Mouse (Mus musculus) liver, embryonic 16.5 days (tissue): ENCODE measurements around the gene Yeats4. TPM values are rescaled to one million over a fixed set of nuclear protein-coding genes. Genes with fewer than 3 reads are reported as not detected.

ENCODE experiments used
- ATAC-seq: fragments of 200-750 bp; cut with Nextera tagmentation; 2 replicates; pipeline ENCODE4 v1.8.0; 2017; ENCODE audit warnings: low read depth, mild to moderate bottlenecking, moderate number of reproducible peaks, moderate library complexity
- H3K27ac ChIP-seq: fragments of 300-500 bp; sonication (generic); 2 replicates; pipeline ENCODE4 v1.5.1; 2014; ENCODE audit warnings: mild to moderate bottlenecking, low read length
- H3K27me3 ChIP-seq: fragments of 300-500 bp; sonication (generic); 2 replicates; pipeline ENCODE4 v1.6.1; 2014; ENCODE audit warnings: low read depth, low read length, mixed read lengths; ENCODE audit not compliant: control insufficient read depth, insufficient read depth
- H3K36me3 ChIP-seq: fragments of 300-500 bp; sonication (generic); 2 replicates; pipeline ENCODE4 v1.6.1; 2014; ENCODE audit warnings: mild to moderate bottlenecking; ENCODE audit not compliant: control insufficient read depth, insufficient read depth
- H3K4me1 ChIP-seq: fragments of 300-500 bp; sonication (generic); 2 replicates; pipeline ENCODE4 v1.6.1; 2014; ENCODE audit warnings: low read depth, low read length, mixed read lengths; ENCODE audit not compliant: control insufficient read depth
- H3K4me2 ChIP-seq: fragments of 300-500 bp; sonication (generic); 2 replicates; pipeline ENCODE4 v1.6.1; 2014; ENCODE audit warnings: low read depth, low read length, mixed read lengths
- H3K4me3 ChIP-seq: fragments of 300-500 bp; sonication (generic); 2 replicates; pipeline ENCODE4 v1.5.1; 2014; ENCODE audit warnings: low read depth, mild to moderate bottlenecking, low read length
- H3K9ac ChIP-seq: fragments of 300-500 bp; sonication (generic); 2 replicates; pipeline ENCODE4 v1.6.1; 2014; ENCODE audit warnings: low read depth, low read length
- H3K9me3 ChIP-seq: fragments of 300-500 bp; sonication (generic); replicated peaks from 2 replicates; pipeline ENCODE4 v1.6.1; 2016; ENCODE audit warnings: low read length; ENCODE audit not compliant: control insufficient read depth
- WGBS: fragments of 180-500 bp; shearing (Covaris S2); extraction: QIAGEN DNeasy Blood & Tissue Kit; methylation state at CpG from one replicate; pipeline ENCODE4 v1.1.7; 2014; ENCODE audit not compliant: insufficient replicate concordance; 5-methylcytosine and 5-hydroxymethylcytosine counted together
- polyA plus RNA-seq: library from polyadenylated mRNA; unstranded; fragments of >200 nt; fragmentation: Nextera tagmentation; extraction: Ambion mirVana; gene quantifications from 2 replicates; pipeline ENCODE4 v1.2.1, GENCODE M21; 2015

Yeats4 gene
- polyA plus RNA-seq, 1 experiment from 2014 or later: 30.6 TPM

DNA sequence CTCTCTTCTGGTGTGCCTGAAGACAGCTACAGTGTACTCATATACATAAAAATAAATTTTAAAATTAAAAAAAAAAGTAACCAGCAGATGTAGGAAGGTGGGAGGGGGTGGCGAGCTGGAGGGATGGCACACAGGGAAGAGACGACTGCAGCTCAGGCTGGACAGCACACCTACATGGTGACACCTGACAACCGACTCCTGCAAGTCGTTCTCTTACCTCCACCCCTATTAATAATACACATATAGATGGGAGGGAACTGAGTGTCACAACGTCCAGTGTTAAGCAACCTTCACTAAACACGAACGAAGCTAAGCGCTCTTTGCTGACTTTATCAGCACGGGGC is 577 bp downstream of the Yeats4 start:
- H3K27me3 ChIP-seq: no peaks in the 10 kb centered on the region
- peak overlapping the region; percentile 92 for H3K4me2 ChIP-seq
- H3K9me3 ChIP-seq: no peaks in the 10 kb centered on the region
- ATAC-seq: no peak; the same call in 1 of the 2 replicates
- H3K4me3 ChIP-seq: peak overlapping the region; percentile 88
- peak overlapping the region; percentile 96 for H3K27ac ChIP-seq
- peaks cover 22% of the 10 kb centered on the region for H3K36me3 ChIP-seq
- H3K9ac ChIP-seq: peak overlapping the region; percentile 98
- H3K4me1 ChIP-seq: peaks cover 16% of the 10 kb centered on the region
- 0% methylated on average over 9 of the region's 9 CpGs for WGBS

DNA sequence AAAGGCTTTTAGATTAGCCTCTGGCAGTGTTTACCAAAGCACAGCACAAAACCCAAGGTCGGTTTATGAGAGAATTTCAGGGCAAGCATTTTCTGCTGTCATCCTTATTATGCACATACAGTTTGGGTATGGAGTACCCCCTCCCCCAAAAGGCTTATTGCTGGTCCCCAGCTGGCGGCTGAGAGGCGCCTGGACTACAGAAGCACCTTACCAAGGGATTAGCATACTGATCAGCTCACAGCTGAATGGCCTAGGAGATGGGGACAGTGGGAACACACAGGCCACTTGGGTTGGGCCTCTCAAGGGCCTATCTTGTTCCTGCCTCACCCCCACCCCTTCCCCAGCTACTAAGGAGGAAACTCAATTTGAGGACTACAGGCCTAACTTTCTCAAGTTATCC is 1.5 kb downstream of the Yeats4 start:
- Histone ChIP-seq H3K9me3 (no peaks in the 10 kb centered on the region), H3K27ac (no peak overlapping the region), H3K4me1 (peaks cover 16% of the 10 kb centered on the region), H3K9ac (no peak overlapping the region), H3K36me3 (peaks cover 31% of the 10 kb centered on the region), H3K27me3 (no peaks in the 10 kb centered on the region), H3K4me3 (no peak overlapping the region), H3K4me2 (peak overlapping the region; percentile 92)
- no peak for ATAC-seq
- WGBS: 75% methylated on average over 3 of the region's 3 CpGs

DNA sequence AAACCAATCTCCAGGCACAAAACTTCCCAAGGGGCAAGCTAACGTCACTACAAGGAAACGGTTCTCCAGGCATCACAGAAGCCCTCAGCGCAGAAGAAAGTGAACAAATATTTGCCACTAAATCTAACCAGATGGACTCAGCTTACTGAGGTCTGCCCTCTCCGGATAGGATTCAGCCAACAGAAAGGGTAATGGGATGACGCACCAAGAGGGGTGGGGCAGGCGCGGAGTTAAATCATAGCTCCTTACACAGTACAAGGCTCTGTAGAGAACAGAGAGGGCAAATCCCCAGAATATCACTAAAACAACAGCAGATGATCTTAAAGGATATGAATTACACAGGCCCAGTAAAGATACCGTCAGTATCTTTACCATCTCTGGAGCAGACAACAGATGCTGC is 6.0 kb downstream of the Yeats4 start:
- H3K27me3 ChIP-seq: no peaks in the 10 kb centered on the region
- H3K4me1 ChIP-seq: peaks cover 13% of the 10 kb centered on the region
- H3K9ac ChIP-seq: no peak overlapping the region
- no peak overlapping the region for H3K4me2 ChIP-seq
- H3K27ac ChIP-seq: no peak overlapping the region
- WGBS: 86% methylated on average over 8 of the region's 8 CpGs
- H3K36me3 ChIP-seq: peaks cover 65% of the 10 kb centered on the region
- no peak for ATAC-seq
- H3K9me3 ChIP-seq: no peaks in the 10 kb centered on the region
- H3K4me3 ChIP-seq: no peak overlapping the region

DNA sequence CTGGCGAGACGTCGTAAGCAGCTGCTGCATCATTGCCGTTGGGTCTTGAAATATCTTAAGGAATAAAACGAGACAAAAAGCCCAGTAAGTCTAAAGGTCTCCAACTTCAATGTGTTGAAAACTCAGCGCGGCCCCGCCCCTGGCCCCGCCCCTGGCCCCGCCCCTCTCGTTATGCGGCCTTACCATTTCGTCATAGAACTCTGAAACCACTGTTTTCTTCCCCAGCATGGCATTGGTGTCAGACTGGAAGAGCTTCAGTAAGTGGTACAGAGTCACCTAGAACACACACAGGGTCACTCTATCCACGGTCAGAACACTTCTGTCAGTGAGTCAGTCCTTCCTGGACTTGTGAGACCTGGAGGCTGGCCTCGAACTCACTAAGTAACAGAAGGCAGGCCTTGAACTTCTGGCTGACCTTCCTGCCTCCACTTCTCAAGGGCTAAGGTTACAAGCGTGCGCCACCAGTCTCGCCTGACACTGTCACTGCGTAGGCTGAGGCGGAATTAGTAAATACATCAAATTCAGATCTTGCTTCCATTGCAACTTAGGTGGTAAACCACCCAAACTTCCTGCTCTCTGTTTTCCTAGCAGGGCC is 7.0 kb downstream of the Yeats4 start:
- no peak overlapping the region for H3K27ac ChIP-seq
- H3K9me3 ChIP-seq: no peaks in the 10 kb centered on the region
- H3K4me2 ChIP-seq: no peak overlapping the region
- H3K9ac ChIP-seq: no peak overlapping the region
- H3K4me3 ChIP-seq: no peak overlapping the region
- no peak for ATAC-seq
- H3K4me1 ChIP-seq: peaks cover 5% of the 10 kb centered on the region; the same call in 1 of the 2 replicates
- 69% methylated on average over 20 of the region's 20 CpGs for WGBS
- H3K27me3 ChIP-seq: no peaks in the 10 kb centered on the region
- H3K36me3 ChIP-seq: peaks cover 64% of the 10 kb centered on the region

DNA sequence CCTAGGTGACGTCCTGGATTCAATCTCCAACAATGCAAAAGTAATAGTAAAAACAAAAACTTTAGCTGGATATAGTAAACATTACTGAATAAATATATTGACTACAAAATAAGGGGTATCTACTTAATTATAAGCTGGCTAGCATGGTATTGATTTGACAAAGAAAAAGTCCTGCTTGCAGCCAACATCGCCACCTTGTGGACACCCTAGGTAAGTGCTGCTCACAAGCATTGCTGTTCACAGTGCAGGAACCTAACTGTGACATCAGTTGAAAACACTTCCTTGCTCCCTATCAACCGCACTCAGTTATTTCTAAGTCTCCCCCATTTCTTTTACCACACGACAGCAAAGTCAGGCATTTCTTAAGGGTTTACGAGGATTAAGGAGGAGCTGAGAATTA is 7.5 kb downstream of the Yeats4 start:
- ATAC-seq: no peak
- Histone ChIP-seq H3K27ac (no peak overlapping the region), H3K4me3 (no peak overlapping the region), H3K36me3 (peaks cover 60% of the 10 kb centered on the region), H3K27me3 (no peaks in the 10 kb centered on the region), H3K4me1 (peaks cover 5% of the 10 kb centered on the region; the same call in 1 of the 2 replicates), H3K9me3 (no peaks in the 10 kb centered on the region), H3K4me2 (no peak overlapping the region), H3K9ac (no peak overlapping the region)
- WGBS: 47% methylated on average over 5 of the region's 5 CpGs

DNA sequence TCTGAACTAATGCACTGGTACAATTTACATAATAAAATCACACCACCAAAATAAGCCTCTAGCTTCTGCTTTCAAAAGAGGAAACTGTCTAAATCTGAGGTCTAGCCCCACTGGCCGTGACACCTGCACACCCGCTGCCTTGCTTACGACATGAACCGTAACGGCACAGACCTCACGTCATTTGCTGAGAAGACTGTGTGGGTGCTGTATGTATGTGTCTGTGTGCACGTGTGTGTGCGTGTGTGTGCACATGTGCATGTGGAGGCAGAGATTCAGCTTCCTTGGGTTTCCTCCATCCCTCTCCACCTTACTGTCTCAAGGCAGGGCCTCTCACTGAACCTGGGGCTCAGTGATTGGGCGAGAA is 8.2 kb downstream of the Yeats4 start:
- Histone ChIP-seq H3K4me2 (no peak overlapping the region), H3K9ac (no peak overlapping the region), H3K9me3 (no peaks in the 10 kb centered on the region), H3K4me1 (peaks cover 5% of the 10 kb centered on the region; the same call in 1 of the 2 replicates), H3K27ac (peak overlapping the region; percentile 59; the same call in 1 of the 2 replicates), H3K4me3 (no peak overlapping the region; the same call in 1 of the 2 replicates), H3K36me3 (peaks cover 55% of the 10 kb centered on the region), H3K27me3 (no peaks in the 10 kb centered on the region)
- peak; percentile 48; the same call in 1 of the 2 replicates for ATAC-seq
- 82% methylated on average over 9 of the region's 9 CpGs for WGBS

DNA sequence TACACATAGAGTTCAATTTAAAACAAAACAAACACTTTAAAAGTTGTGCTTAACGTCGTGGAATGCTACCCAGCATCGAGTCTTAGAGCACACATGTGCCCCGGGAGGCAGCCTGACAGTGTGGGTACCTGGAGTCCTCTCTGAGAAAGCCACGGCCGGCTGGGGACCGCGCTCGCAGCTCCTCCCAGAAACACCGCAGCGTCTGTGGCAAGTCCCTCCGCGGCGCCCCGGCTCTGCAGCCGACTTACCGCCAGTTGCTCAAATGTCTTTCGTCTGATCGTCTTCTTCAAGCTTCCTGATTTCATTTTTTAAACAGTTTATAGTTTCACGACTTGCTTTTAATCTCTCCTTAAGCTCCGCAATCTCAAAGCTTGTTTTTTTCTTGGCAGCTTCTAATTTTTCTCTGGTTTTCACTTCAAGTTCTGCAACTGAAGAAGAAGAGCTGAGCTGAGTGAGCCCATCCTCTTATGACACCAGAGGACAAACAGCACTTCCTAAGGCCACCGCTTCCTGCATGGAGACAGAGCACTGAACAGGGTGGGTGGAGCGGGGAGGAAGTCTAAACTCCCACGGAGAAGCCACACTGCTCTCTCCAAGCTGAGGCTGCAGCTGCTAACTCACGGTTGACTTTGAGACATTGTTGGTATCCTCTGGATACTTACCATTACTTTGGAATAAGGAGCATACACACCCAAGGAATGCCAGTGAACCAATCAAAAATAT is 8.7 kb downstream of the Yeats4 start:
- Histone ChIP-seq H3K27me3 (no peaks in the 10 kb centered on the region), H3K27ac (peak overlapping the region; percentile 59), H3K4me2 (no peak overlapping the region), H3K9me3 (no peaks in the 10 kb centered on the region), H3K9ac (no peak overlapping the region), H3K4me3 (peak overlapping the region; percentile 13; the same call in 1 of the 2 replicates), H3K36me3 (peaks cover 55% of the 10 kb centered on the region), H3K4me1 (peaks cover 5% of the 10 kb centered on the region; the same call in 1 of the 2 replicates)
- ATAC-seq: peak; percentile 47; the same call in 1 of the 2 replicates
- WGBS: 79% methylated on average over 25 of the region's 25 CpGs

DNA sequence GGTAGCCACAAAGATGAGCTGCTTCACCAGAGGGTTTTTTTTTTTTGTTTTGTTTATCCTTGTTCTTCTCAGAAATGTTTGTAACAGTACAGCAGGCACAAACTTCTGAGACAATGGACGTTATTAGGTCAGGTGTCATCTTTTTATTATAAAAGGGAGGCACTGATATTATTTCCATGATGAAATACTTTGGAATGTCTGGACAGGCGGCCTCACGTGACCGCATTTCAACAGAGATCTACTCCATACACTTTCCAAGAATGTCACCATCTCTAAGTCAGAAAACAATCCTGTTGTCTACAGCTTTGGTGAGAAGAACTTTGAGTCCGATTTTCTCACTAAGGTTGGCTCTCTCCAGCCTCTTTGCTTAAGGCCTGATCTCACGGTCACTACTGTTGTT is 13.3 kb downstream of the Yeats4 start:
- H3K27ac ChIP-seq: no peak overlapping the region
- H3K4me1 ChIP-seq: peaks cover 3% of the 10 kb centered on the region
- peaks cover 17% of the 10 kb centered on the region for H3K36me3 ChIP-seq
- H3K4me2 ChIP-seq: no peak overlapping the region
- H3K9ac ChIP-seq: no peak overlapping the region
- H3K9me3 ChIP-seq: no peaks in the 10 kb centered on the region
- ATAC-seq: no peak
- 77% methylated on average over 6 of the region's 6 CpGs for WGBS
- H3K27me3 ChIP-seq: no peaks in the 10 kb centered on the region
- no peak overlapping the region for H3K4me3 ChIP-seq

DNA sequence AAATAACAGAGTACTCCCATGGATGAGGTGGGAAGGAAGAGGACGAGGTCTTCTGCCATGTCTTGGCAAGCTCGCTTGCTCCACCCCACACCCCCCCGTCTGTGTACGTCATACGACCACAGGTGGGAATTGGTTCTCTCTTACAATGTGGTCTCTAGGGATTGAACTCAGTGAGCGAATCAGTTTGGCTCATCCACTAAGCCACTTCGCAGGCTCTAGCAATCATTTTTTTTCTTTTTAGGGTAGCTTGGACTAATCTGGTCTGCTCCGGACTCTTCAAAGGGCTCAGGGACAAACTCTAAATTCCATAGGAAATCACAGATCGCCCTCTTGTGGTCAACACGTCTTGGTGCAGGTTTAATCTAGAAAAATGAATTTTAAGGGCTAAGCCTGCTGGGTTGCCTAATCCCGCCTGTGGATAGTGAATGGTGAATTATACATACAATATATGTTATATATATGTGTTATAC is 14.8 kb downstream of the Yeats4 start:
- peak; percentile 58 for ATAC-seq
- peaks cover 1% of the 10 kb centered on the region for H3K36me3 ChIP-seq
- peaks cover 3% of the 10 kb centered on the region for H3K4me1 ChIP-seq
- H3K9me3 ChIP-seq: no peaks in the 10 kb centered on the region
- H3K4me3 ChIP-seq: peak overlapping the region; percentile 26
- no peak overlapping the region for H3K27ac ChIP-seq
- no peaks in the 10 kb centered on the region for H3K27me3 ChIP-seq
- WGBS: 13% methylated on average over 11 of the region's 11 CpGs
- peak overlapping the region; percentile 49 for H3K4me2 ChIP-seq
- H3K9ac ChIP-seq: 0 out of 2 replicates have a peak overlapping the region, but pooled peaks have one; percentile 1
